Mouse (Mus musculus) olfactory bulb, adult 2 months (tissue): ENCODE results near the gene Aldh5a1.

ENCODE experiments used
- CTCF ChIP-seq: fragments of 200-500 bp; IDR thresholded peaks from 2 replicates; pipeline ENCODE4 v1.5.1; 2012; ENCODE audit warnings: low read depth, mild to moderate bottlenecking, low read length, moderate library complexity; ENCODE audit not compliant: insufficient read depth
- POLR2A ChIP-seq: fragments of 200-500 bp; IDR thresholded peaks from 2 replicates; pipeline ENCODE4 v1.6.1; 2012; ENCODE audit warnings: mild to moderate bottlenecking, low read depth, low read length, moderate library complexity; ENCODE audit not compliant: insufficient read depth

DNA sequence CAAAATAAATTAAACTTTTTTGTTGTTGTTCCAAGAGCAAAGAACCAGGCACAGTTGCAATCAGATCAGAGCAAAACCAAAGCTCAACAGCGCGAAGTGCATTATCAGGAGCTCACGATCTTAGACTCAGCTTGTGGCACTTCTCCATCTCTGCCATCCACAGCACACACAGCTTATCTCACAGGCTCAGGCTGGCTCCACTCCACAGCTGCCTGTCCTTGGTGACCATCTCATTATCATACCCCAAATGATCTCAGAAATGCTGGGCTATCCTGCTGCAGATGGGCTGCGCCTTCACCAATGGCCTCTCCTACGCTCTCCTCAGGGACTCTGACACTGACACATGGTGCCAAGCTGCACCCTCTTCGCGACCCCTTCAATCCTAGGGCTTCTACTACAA is 4.3 kb downstream of the Aldh5a1 start:
- no peak for TF ChIP-seq POLR2A
- TF ChIP-seq CTCF: no peak
